Mouse (Mus musculus): ENCODE measurements around the gene 9330182L06Rik. TPM values are rescaled to one million over a fixed set of nuclear protein-coding genes. Genes with fewer than 3 reads are reported as not detected.

The 9330182L06Rik gene
- polyA plus RNA-seq, 1 experiment from 2014 or later, result 24.9 TPM

GRCm38 (mm10) chr5:9352163-9352562 is 86.2 kb downstream of the 9330182L06Rik start:
- peaks cover 7% of the 10 kb centered on the region; the same call in 1 of the 2 replicates for H3K4me1 ChIP-seq (ENCODE audit: control insufficient read depth, insufficient read depth, low read length)
- no peaks in the 10 kb centered on the region for H3K9me3 ChIP-seq (ENCODE audit: control insufficient read depth, low read length)
- no peaks in the 10 kb centered on the region for H3K36me3 ChIP-seq (ENCODE audit: control insufficient read depth, insufficient read depth, low read length)
- no peak overlapping the region for H3K4me2 ChIP-seq (ENCODE audit: low read length)
- H3K9ac ChIP-seq (replicated peaks; ENCODE audit: low read length), result no peak overlapping the region
- 77% methylated on average over 5 of the region's 5 CpGs for WGBS
- ATAC-seq (ENCODE audit: low FRiP score, low TSS enrichment), result no peak
- no peak for DNase-seq
- no peaks in the 10 kb centered on the region for H3K27me3 ChIP-seq (ENCODE audit: control insufficient read depth, insufficient read depth, low read length)
- no peak overlapping the region for H3K4me3 ChIP-seq (replicated peaks; ENCODE audit: low read depth, low read length)
- no peak overlapping the region for H3K27ac ChIP-seq (replicated peaks; ENCODE audit: low read depth, low read length)

DNA sequence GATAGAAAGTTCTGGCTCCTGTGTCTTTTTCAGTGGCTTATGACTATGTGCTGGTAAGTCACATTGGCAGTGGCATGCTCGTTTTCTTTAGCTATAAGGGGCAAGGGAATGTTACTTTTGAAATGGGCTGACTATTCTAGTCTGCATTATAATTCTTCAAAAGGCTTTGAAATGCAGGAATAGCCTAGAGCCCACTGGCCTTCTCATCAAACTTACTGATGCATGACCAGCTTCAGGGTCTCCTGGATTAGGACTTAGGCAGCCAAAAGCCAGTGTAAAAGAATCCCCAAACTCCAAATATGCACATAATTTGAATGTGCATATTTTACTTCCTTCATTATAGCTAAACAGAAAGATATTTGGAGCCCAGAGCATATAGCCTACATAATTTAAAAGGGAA is 86.7 kb downstream of the 9330182L06Rik start:
- Histone ChIP-seq H3K4me1 (ENCODE audit: control insufficient read depth, insufficient read depth, low read length) (peaks cover 7% of the 10 kb centered on the region; the same call in 1 of the 2 replicates), H3K4me2 (ENCODE audit: low read length) (no peak overlapping the region), H3K4me3 (replicated peaks; ENCODE audit: low read depth, low read length) (no peak overlapping the region), H3K9me3 (ENCODE audit: control insufficient read depth, low read length) (no peaks in the 10 kb centered on the region), H3K27ac (replicated peaks; ENCODE audit: low read depth, low read length) (no peak overlapping the region), H3K36me3 (ENCODE audit: control insufficient read depth, insufficient read depth, low read length) (no peaks in the 10 kb centered on the region), H3K9ac (replicated peaks; ENCODE audit: low read length) (no peak overlapping the region), H3K27me3 (ENCODE audit: control insufficient read depth, insufficient read depth, low read length) (no peaks in the 10 kb centered on the region)
- DNase-seq (peak; percentile 39), ATAC-seq (ENCODE audit: low FRiP score, low TSS enrichment) (peak; percentile 5; the same call in 1 of the 2 replicates)
- WGBS, result 2% methylated on average over 1 of the region's 1 CpGs

GRCm38 (mm10) chr5:9354257-9354656 is 88.3 kb downstream of the 9330182L06Rik start:
- no peak overlapping the region for H3K4me3 ChIP-seq (replicated peaks; ENCODE audit: low read depth, low read length)
- ATAC-seq (ENCODE audit: low FRiP score, low TSS enrichment) (0 out of 2 replicates have a peak, but pooled peaks have one; percentile 48), DNase-seq (no peak)
- 98% methylated on average over 1 of the region's 1 CpGs for WGBS
- H3K27ac ChIP-seq (replicated peaks; ENCODE audit: low read depth, low read length), result no peak overlapping the region
- H3K4me1 ChIP-seq (ENCODE audit: control insufficient read depth, insufficient read depth, low read length), result peaks cover 13% of the 10 kb centered on the region
- no peaks in the 10 kb centered on the region for H3K9me3 ChIP-seq (ENCODE audit: control insufficient read depth, low read length)
- no peak overlapping the region for H3K9ac ChIP-seq (replicated peaks; ENCODE audit: low read length)
- no peaks in the 10 kb centered on the region for H3K27me3 ChIP-seq (ENCODE audit: control insufficient read depth, insufficient read depth, low read length)
- H3K4me2 ChIP-seq (ENCODE audit: low read length), result no peak overlapping the region
- no peaks in the 10 kb centered on the region for H3K36me3 ChIP-seq (ENCODE audit: control insufficient read depth, insufficient read depth, low read length)

- 25% methylated on average over 2 of the region's 2 CpGs for WGBS
- no peak overlapping the region for H3K9ac ChIP-seq (replicated peaks; ENCODE audit: low read length)
- H3K27me3 ChIP-seq (ENCODE audit: control insufficient read depth, insufficient read depth, low read length), result no peaks in the 10 kb centered on the region
- peaks cover 6% of the 10 kb centered on the region; the same call in 1 of the 2 replicates for H3K4me1 ChIP-seq (ENCODE audit: control insufficient read depth, insufficient read depth, low read length)
- H3K36me3 ChIP-seq (ENCODE audit: control insufficient read depth, insufficient read depth, low read length), result no peaks in the 10 kb centered on the region
- no peak overlapping the region for H3K4me3 ChIP-seq (replicated peaks; ENCODE audit: low read depth, low read length)
- H3K4me2 ChIP-seq (ENCODE audit: low read length), result no peak overlapping the region
- no peaks in the 10 kb centered on the region for H3K9me3 ChIP-seq (ENCODE audit: control insufficient read depth, low read length)
- ATAC-seq (ENCODE audit: low FRiP score, low TSS enrichment) (no peak; the same call in 1 of the 2 replicates), DNase-seq (peak; percentile 59)
- peak overlapping the region; percentile 43 for H3K27ac ChIP-seq (replicated peaks; ENCODE audit: low read depth, low read length)
These were observed 92.2 kb downstream of the 9330182L06Rik start for GRCm38 (mm10) chr5:9358076-9358475.

GRCm38 (mm10) chr5:9361982-9362661 is 96.2 kb downstream of the 9330182L06Rik start:
- Histone ChIP-seq H3K4me1 (ENCODE audit: control insufficient read depth, insufficient read depth, low read length) (peaks cover 6% of the 10 kb centered on the region; the same call in 1 of the 2 replicates), H3K4me2 (ENCODE audit: low read length) (no peak overlapping the region), H3K27me3 (ENCODE audit: control insufficient read depth, insufficient read depth, low read length) (no peaks in the 10 kb centered on the region), H3K36me3 (ENCODE audit: control insufficient read depth, insufficient read depth, low read length) (no peaks in the 10 kb centered on the region), H3K9me3 (ENCODE audit: control insufficient read depth, low read length) (no peaks in the 10 kb centered on the region), H3K4me3 (replicated peaks; ENCODE audit: low read depth, low read length) (no peak overlapping the region), H3K9ac (replicated peaks; ENCODE audit: low read length) (no peak overlapping the region), H3K27ac (replicated peaks; ENCODE audit: low read depth, low read length) (no peak overlapping the region)
- no peak for ATAC-seq (ENCODE audit: low FRiP score, low TSS enrichment)
- no peak for DNase-seq
- WGBS, result 87% methylated on average over 7 of the region's 7 CpGs

GRCm38 (mm10) chr5:9364937-9365336 is 99.0 kb downstream of the 9330182L06Rik start:
- H3K4me3 ChIP-seq (replicated peaks; ENCODE audit: low read depth, low read length), result no peak overlapping the region
- 69% methylated on average over 1 of the region's 1 CpGs for WGBS
- DNase-seq (no peak), ATAC-seq (ENCODE audit: low FRiP score, low TSS enrichment) (no peak)
- 0 out of 2 replicates have a peak, but pooled peaks cover 5% of the 10 kb centered on the region for H3K4me1 ChIP-seq (ENCODE audit: control insufficient read depth, insufficient read depth, low read length)
- H3K9ac ChIP-seq (replicated peaks; ENCODE audit: low read length), result no peak overlapping the region
- H3K4me2 ChIP-seq (ENCODE audit: low read length), result no peak overlapping the region
- no peaks in the 10 kb centered on the region for H3K36me3 ChIP-seq (ENCODE audit: control insufficient read depth, insufficient read depth, low read length)
- no peaks in the 10 kb centered on the region for H3K27me3 ChIP-seq (ENCODE audit: control insufficient read depth, insufficient read depth, low read length)
- no peaks in the 10 kb centered on the region for H3K9me3 ChIP-seq (ENCODE audit: control insufficient read depth, low read length)
- H3K27ac ChIP-seq (replicated peaks; ENCODE audit: low read depth, low read length), result no peak overlapping the region; the same call in 1 of the 2 replicates

DNA sequence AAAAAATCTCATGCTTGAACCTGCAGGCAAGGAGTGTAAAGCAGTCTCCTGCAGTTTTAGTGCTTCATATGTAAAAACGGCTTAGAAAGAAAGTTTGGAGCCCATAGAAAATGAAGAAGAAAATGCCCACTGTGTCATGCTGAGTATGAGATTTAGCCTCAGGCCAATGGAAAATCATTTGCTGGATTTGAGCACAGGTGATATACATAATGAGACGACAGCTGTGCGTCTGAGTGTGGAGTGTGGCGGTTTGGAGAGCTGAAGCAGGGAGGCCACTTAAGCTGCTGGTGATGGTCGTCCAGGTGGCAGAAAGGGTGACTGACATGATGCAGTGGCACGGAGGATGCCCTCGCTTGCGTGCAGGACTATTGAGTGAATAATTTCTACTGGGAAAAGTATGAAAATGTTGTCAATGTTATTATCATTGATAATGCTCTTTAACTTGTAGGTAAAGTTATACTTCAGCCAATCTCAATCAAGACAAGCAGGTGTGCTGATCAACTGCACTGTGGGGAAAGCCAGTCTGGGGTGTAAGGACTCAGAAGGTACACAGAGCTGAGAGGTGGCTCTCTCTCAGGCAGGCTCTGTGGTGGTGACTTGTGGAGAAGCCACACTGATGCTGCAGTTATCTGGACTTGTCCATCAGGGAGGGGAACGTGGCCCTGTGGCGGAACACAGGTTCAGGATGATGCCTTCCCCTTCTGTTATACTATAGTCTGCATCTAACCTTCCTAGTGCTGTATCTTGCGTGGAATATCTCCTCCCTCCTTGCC is 102.2 kb downstream of the 9330182L06Rik start:
- no peak overlapping the region for H3K4me3 ChIP-seq (replicated peaks; ENCODE audit: low read depth, low read length)
- H3K27me3 ChIP-seq (ENCODE audit: control insufficient read depth, insufficient read depth, low read length), result no peaks in the 10 kb centered on the region
- no peak overlapping the region for H3K27ac ChIP-seq (replicated peaks; ENCODE audit: low read depth, low read length)
- no peaks in the 10 kb centered on the region for H3K36me3 ChIP-seq (ENCODE audit: control insufficient read depth, insufficient read depth, low read length)
- H3K4me1 ChIP-seq (ENCODE audit: control insufficient read depth, insufficient read depth, low read length), result 0 out of 2 replicates have a peak, but pooled peaks cover 5% of the 10 kb centered on the region
- 57% methylated on average over 11 of the region's 11 CpGs for WGBS
- H3K9ac ChIP-seq (replicated peaks; ENCODE audit: low read length), result no peak overlapping the region
- DNase-seq (peak; percentile 43), ATAC-seq (ENCODE audit: low FRiP score, low TSS enrichment) (no peak)
- no peaks in the 10 kb centered on the region for H3K9me3 ChIP-seq (ENCODE audit: control insufficient read depth, low read length)
- no peak overlapping the region for H3K4me2 ChIP-seq (ENCODE audit: low read length)

DNA sequence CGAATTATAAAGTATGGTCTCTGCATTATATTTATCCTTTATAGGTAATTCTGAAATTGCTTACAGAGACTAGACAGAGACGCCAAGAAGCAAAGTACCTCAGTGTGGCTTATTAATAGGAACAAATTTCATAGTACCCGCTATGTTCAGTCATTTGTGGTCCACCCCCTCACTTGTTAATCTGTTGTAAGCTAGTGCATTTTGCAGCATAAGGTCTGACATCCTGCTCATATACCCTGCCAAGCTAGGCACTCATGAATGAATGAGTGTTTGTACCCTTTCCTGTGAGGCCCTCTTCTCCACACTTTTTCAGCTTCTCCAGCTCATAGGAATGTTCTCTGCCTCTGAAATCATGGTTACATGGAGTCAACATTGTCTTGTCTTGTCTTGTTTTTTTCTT is 105.2 kb downstream of the 9330182L06Rik start:
- ATAC-seq (ENCODE audit: low FRiP score, low TSS enrichment), result no peak
- Histone ChIP-seq H3K4me3 (replicated peaks; ENCODE audit: low read depth, low read length) (no peak overlapping the region), H3K36me3 (ENCODE audit: control insufficient read depth, insufficient read depth, low read length) (no peaks in the 10 kb centered on the region), H3K9ac (replicated peaks; ENCODE audit: low read length) (no peak overlapping the region), H3K4me2 (ENCODE audit: low read length) (no peak overlapping the region), H3K27me3 (ENCODE audit: control insufficient read depth, insufficient read depth, low read length) (no peaks in the 10 kb centered on the region), H3K27ac (replicated peaks; ENCODE audit: low read depth, low read length) (no peak overlapping the region), H3K9me3 (ENCODE audit: control insufficient read depth, low read length) (no peaks in the 10 kb centered on the region), H3K4me1 (ENCODE audit: control insufficient read depth, insufficient read depth, low read length) (0 out of 2 replicates have a peak, but pooled peaks cover 5% of the 10 kb centered on the region)
- WGBS, result 95% methylated on average over 3 of the region's 3 CpGs
- no peak for DNase-seq

All from midbrain, embryonic 14.5 days (tissue).